Mouse (Mus musculus) brain, embryonic 14.5 days (tissue): ENCODE results near the gene Ltbp1.

Source experiments
- CTCF ChIP-seq: fragments of 200-500 bp; IDR thresholded peaks from 2 replicates; pipeline ENCODE4 v1.5.1; 2012; ENCODE audit warnings: inconsistent platforms, mild to moderate bottlenecking, moderate library complexity, borderline replicate concordance; ENCODE audit not compliant: insufficient read depth, insufficient read length; ENCODE audit errors: extremely low read depth
- POLR2A ChIP-seq: fragments of 200-500 bp; IDR thresholded peaks from 2 replicates; pipeline ENCODE4 v1.6.1; 2012; ENCODE audit warnings: mild to moderate bottlenecking, inconsistent platforms, borderline replicate concordance; ENCODE audit not compliant: poor library complexity, insufficient read depth, insufficient read length, severe bottlenecking; ENCODE audit errors: extremely low read depth

DNA sequence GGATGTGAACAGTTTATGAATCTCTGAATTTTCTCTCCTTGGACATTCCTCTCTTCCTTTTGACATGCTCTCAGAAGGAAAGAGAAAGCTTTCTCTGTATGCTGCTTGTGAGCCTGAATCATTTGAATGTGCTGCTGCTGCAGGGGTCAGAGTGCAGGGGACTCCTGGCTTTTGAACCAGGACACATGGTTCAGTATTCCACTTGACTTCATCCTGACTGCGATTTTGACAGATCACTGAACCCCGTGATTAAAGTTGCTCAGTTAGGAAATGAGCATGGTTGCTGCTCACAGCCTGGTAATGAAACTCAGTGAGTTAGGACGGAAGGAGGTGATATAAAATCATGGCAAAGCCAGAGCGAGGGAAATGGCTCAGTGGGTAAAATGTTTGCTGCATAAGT lies 95.8 kb downstream of the Ltbp1 start:
- TF ChIP-seq POLR2A = no peak
- no peak for TF ChIP-seq CTCF
